Mouse (Mus musculus): ENCODE data around the gene Susd3. TPM values are rescaled to one million over a fixed set of nuclear protein-coding genes. Genes with fewer than 3 reads are reported as not detected.

The Susd3 gene
- polyA plus RNA-seq, 1 experiment from 2014 or later, result 0.94 TPM

Other genes starting within 250 kb of the Susd3 start
- 19.3 and 21.0 TPM in 2 replicates for gene Wnk2, start 100.7 kb downstream of the Susd3 start, polyA plus RNA-seq (2015; fragmentation: Nextera tagmentation; extraction: Ambion mirVana)
- gene Ninj1, start 61.2 kb downstream of the Susd3 start, polyA plus RNA-seq (2015; fragmentation: Nextera tagmentation; extraction: Ambion mirVana), result 12.6 and 14.6 TPM in 2 replicates
- gene Card19, start 32.7 kb downstream of the Susd3 start, polyA plus RNA-seq (2015; fragmentation: Nextera tagmentation; extraction: Ambion mirVana), result 14.9 and 18.9 TPM in 2 replicates
- gene Fgd3, start 71.6 kb upstream of the Susd3 start, polyA plus RNA-seq (2015; fragmentation: Nextera tagmentation; extraction: Ambion mirVana), result 1.8 TPM in 2 replicates
- 24.0 and 26.6 TPM in 2 replicates for gene Bicd2, start 92.9 kb upstream of the Susd3 start, polyA plus RNA-seq (2015; fragmentation: Nextera tagmentation; extraction: Ambion mirVana)
- 14.2 and 14.9 TPM in 2 replicates for gene Ippk, start 172.5 kb upstream of the Susd3 start, polyA plus RNA-seq (2015; fragmentation: Nextera tagmentation; extraction: Ambion mirVana)
- 0.85 and 0.89 TPM in 2 replicates for gene Tes3-ps, start 244.6 kb upstream of the Susd3 start, polyA plus RNA-seq (2015; fragmentation: Nextera tagmentation; extraction: Ambion mirVana)

All from midbrain, embryonic 13.5 days (tissue).